Mouse (Mus musculus) spleen, adult 2 months (tissue): ENCODE measurements around the gene Dctpp1.

Source experiments
- CTCF ChIP-seq: fragments of 200-500 bp; IDR thresholded peaks from 2 replicates; pipeline ENCODE4 v1.5.1; 2011; ENCODE audit warnings: mild to moderate bottlenecking, inconsistent platforms; ENCODE audit not compliant: insufficient read depth, insufficient read length, insufficient replicate concordance; ENCODE audit errors: extremely low read depth
- POLR2A ChIP-seq: fragments of 200-500 bp; IDR thresholded peaks from 2 replicates; pipeline ENCODE4 v1.6.1; 2011; ENCODE audit warnings: low read depth, low read length, inconsistent platforms

DNA sequence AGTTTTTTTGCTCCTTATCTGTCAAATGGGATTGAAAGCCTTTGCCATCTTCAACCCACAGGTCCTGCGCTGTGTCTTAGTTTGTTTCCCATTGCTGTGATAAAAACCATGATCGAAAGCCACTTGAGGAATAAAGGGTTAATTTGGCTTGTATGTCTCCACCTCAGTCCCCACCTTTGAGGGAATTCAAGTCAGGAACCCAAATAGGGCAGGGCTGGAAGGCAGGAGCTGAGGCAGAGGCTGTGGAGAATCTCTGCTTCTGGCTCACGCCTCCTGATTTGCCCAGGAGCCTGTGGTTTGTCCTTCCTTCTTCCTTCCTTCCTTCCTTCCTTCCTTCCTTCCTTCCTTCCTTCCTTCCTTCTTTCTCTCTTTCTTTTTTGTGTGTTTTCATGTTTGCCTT, 37.4 kb downstream of the Dctpp1 start:
- TF ChIP-seq POLR2A (no peak), CTCF (no peak)
